ENCODE assay signal across 8 mouse cellular contexts in the genomic region with DNA sequence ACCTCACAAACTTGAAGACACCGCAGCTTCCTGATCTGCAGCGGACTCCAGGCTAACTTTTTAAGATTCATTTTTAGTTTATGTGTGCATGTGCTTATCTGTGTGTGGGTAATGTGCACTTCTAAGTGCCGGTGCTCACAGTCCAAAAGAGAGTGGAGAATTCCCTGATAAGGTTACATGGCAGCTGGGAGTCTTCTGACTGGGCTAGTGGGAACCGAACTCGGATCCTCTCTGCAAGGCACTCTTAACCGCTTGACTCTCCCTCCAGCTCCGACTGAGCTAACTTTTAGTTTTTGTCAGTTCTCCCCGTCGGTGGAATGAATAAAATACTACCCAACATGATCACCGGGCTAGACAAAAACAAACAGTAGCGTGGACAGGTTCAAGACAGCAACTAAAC. TPM values are rescaled to one million over a fixed set of nuclear protein-coding genes. Genes with fewer than 3 reads are reported as not detected.
DNase-seq lines count a peak whose midpoint lies in the region; ATAC-seq and TF ChIP-seq lines count a peak whose summit lies in the region.

No protein-coding gene starts in this region.

- no peaks in the 10 kb centered on the region for H3K9me3 ChIP-seq in kidney, postnatal 0 days (replicated peaks; ENCODE audit: low read length)
- H3K9me3 ChIP-seq in heart, embryonic 15.5 days (replicated peaks) = no peaks in the 10 kb centered on the region
- H3K9me3 ChIP-seq in liver, embryonic 12.5 days (replicated peaks) = no peaks in the 10 kb centered on the region
- no peaks in the 10 kb centered on the region for H3K9me3 ChIP-seq in stomach, embryonic 16.5 days (replicated peaks; ENCODE audit: control insufficient read depth, low read length)

- peak overlapping the region; percentile 84 for H3K4me3 ChIP-seq in kidney, postnatal 0 days (replicated peaks; ENCODE audit: low read depth, low read length)
- H3K4me3 ChIP-seq in bone marrow macrophage, adult 2 months (ENCODE audit: insufficient read depth, low read length) = peak overlapping the region; percentile 86
- H3K4me3 ChIP-seq in heart, embryonic 15.5 days = peak overlapping the region; percentile 98
- H3K4me3 ChIP-seq in liver, embryonic 12.5 days = peak overlapping the region; percentile 95
- H3K4me3 ChIP-seq in stomach, embryonic 16.5 days (replicated peaks; ENCODE audit: low read length) = peak overlapping the region; percentile 92

- WGBS in kidney, postnatal 0 days = 6% methylated on average over 11 of the region's 11 CpGs
- WGBS in heart, embryonic 15.5 days = 5% methylated on average over 11 of the region's 11 CpGs
- WGBS in liver, embryonic 12.5 days (ENCODE audit: insufficient replicate concordance) = 3% methylated on average over 11 of the region's 11 CpGs
- 5% methylated on average over 11 of the region's 11 CpGs for WGBS in stomach, embryonic 16.5 days

- no peak for TF ChIP-seq POLR2A in bone marrow macrophage, adult 2 months (IDR thresholded peaks at IDR 0.05; ENCODE audit: borderline replicate concordance, low read depth, low read length)

- peak overlapping the region; percentile 94 for H3K27ac ChIP-seq in kidney, postnatal 0 days
- peak overlapping the region; percentile 85 for H3K27ac ChIP-seq in bone marrow macrophage, adult 2 months (ENCODE audit: insufficient read depth, low read depth, low read length)
- peak overlapping the region; percentile 93 for H3K27ac ChIP-seq in heart, embryonic 15.5 days
- H3K27ac ChIP-seq in liver, embryonic 12.5 days = peak overlapping the region; percentile 87
- peak overlapping the region; percentile 93 for H3K27ac ChIP-seq in stomach, embryonic 16.5 days (ENCODE audit: low read length)

- H3K36me3 ChIP-seq in kidney, postnatal 0 days (ENCODE audit: insufficient read depth, low read length) = peaks cover 13% of the 10 kb centered on the region; the same call in 1 of the 2 replicates
- peaks cover 41% of the 10 kb centered on the region for H3K36me3 ChIP-seq in heart, embryonic 15.5 days
- peaks cover 47% of the 10 kb centered on the region for H3K36me3 ChIP-seq in liver, embryonic 12.5 days
- H3K36me3 ChIP-seq in stomach, embryonic 16.5 days (ENCODE audit: control insufficient read depth, insufficient read depth, low read length) = peaks cover 16% of the 10 kb centered on the region; the same call in 1 of the 2 replicates

- no peak for TF ChIP-seq CTCF in kidney, postnatal 0 days (IDR thresholded peaks at IDR 0.05; ENCODE audit: low read depth)
- TF ChIP-seq CTCF in bone marrow macrophage, adult 2 months (IDR thresholded peaks at IDR 0.05; ENCODE audit: low read depth, low read length) = no peak

- H3K9ac ChIP-seq in kidney, postnatal 0 days (ENCODE audit: low read depth, low read length) = peak overlapping the region; percentile 87
- peak overlapping the region; percentile 99 for H3K9ac ChIP-seq in heart, embryonic 15.5 days
- peak overlapping the region; percentile 96 for H3K9ac ChIP-seq in liver, embryonic 12.5 days
- peak overlapping the region; percentile 93 for H3K9ac ChIP-seq in stomach, embryonic 16.5 days (ENCODE audit: low read length)

- no peak for DNase-seq in kidney, postnatal 0 days (ENCODE audit: low spot score)
- DNase-seq in kidney, adult 9 months = no peak
- no peak for DNase-seq in ovary, postnatal 14 days (ENCODE audit: low spot score)

- H3K27me3 ChIP-seq in kidney, postnatal 0 days (ENCODE audit: insufficient read depth, low read length) = no peaks in the 10 kb centered on the region
- H3K27me3 ChIP-seq in heart, embryonic 15.5 days = no peaks in the 10 kb centered on the region
- no peaks in the 10 kb centered on the region for H3K27me3 ChIP-seq in liver, embryonic 12.5 days (replicated peaks)
- no peaks in the 10 kb centered on the region for H3K27me3 ChIP-seq in stomach, embryonic 16.5 days (ENCODE audit: control insufficient read depth, insufficient read depth, low read length)

- peaks cover 13% of the 10 kb centered on the region for H3K4me1 ChIP-seq in kidney, postnatal 0 days (replicated peaks; ENCODE audit: insufficient read depth, low read length)
- H3K4me1 ChIP-seq in bone marrow macrophage, adult 2 months (ENCODE audit: control insufficient read depth, insufficient read depth, low read length) = peaks cover 12% of the 10 kb centered on the region
- peaks cover 22% of the 10 kb centered on the region for H3K4me1 ChIP-seq in heart, embryonic 15.5 days (replicated peaks)
- H3K4me1 ChIP-seq in liver, embryonic 12.5 days = peaks cover 33% of the 10 kb centered on the region
- H3K4me1 ChIP-seq in stomach, embryonic 16.5 days (ENCODE audit: control insufficient read depth, insufficient read depth, low read length) = peaks cover 21% of the 10 kb centered on the region

- H3K4me2 ChIP-seq in kidney, postnatal 0 days (ENCODE audit: low read length) = peak overlapping the region; percentile 64
- H3K4me2 ChIP-seq in heart, embryonic 15.5 days = peak overlapping the region; percentile 69
- H3K4me2 ChIP-seq in liver, embryonic 12.5 days = peak overlapping the region; percentile 87
- H3K4me2 ChIP-seq in stomach, embryonic 16.5 days (ENCODE audit: low read depth, low read length) = peak overlapping the region; percentile 92

- ATAC-seq in kidney, postnatal 0 days (replicated peaks; ENCODE audit: low FRiP score, low read depth) = no peak
- ATAC-seq in heart, embryonic 15.5 days (replicated peaks; ENCODE audit: insufficient number of reproducible peaks, insufficient read depth, low FRiP score, low read depth) = no peak
- ATAC-seq in liver, embryonic 12.5 days = no peak
- ATAC-seq in stomach, embryonic 16.5 days (ENCODE audit: insufficient read depth, low FRiP score) = no peak
- ATAC-seq in inflammation-experienced regulatory T-cells, adult 6 months = no peak

RNA-seq across cellular contexts. Expression of gene Eef1b2, which starts 0.8 kb away (rescaled TPM):
- polyA plus RNA-seq in kidney, postnatal 0 days (2015; fragmentation: Nextera tagmentation; extraction: Ambion mirVana) = 545 and 580 TPM in 2 replicates
- polyA plus RNA-seq in bone marrow macrophage, adult 2 months (2012; ENCODE audit: insufficient read depth, insufficient read length, missing spikeins) = 949 and 998 TPM in 2 replicates
- polyA plus RNA-seq in heart, embryonic 15.5 days (2015; fragmentation: Nextera tagmentation; extraction: Ambion mirVana) = 249 and 320 TPM in 2 replicates
- polyA plus RNA-seq in liver, embryonic 12.5 days (2016; fragmentation: Nextera tagmentation; extraction: Ambion mirVana) = 388 and 395 TPM in 2 replicates
- polyA plus RNA-seq in stomach, embryonic 16.5 days (2015; fragmentation: Nextera tagmentation; extraction: Ambion mirVana) = 464 and 508 TPM in 2 replicates
- polyA plus RNA-seq in inflammation-experienced regulatory T-cells, adult 6 months (2017; shearing (Covaris generic)) = 1,000 to 10,000 TPM in 2 of 3 experiments, 100 to 1,000 TPM in 1; 826 to 1,123 (median 1,047) TPM

RNA-seq across cellular contexts. Expression of gene Ndufs1, which starts 0.8 kb away (rescaled TPM):
- 178 and 181 TPM in 2 replicates for polyA plus RNA-seq in kidney, postnatal 0 days (2015; fragmentation: Nextera tagmentation; extraction: Ambion mirVana)
- 74.1 and 82.9 TPM in 2 replicates for polyA plus RNA-seq in bone marrow macrophage, adult 2 months (2012; ENCODE audit: insufficient read depth, insufficient read length, missing spikeins)
- 344 and 378 TPM in 2 replicates for polyA plus RNA-seq in heart, embryonic 15.5 days (2015; fragmentation: Nextera tagmentation; extraction: Ambion mirVana)
- 133 and 137 TPM in 2 replicates for polyA plus RNA-seq in liver, embryonic 12.5 days (2016; fragmentation: Nextera tagmentation; extraction: Ambion mirVana)
- polyA plus RNA-seq in stomach, embryonic 16.5 days (2015; fragmentation: Nextera tagmentation; extraction: Ambion mirVana) = 132 and 137 TPM in 2 replicates
- polyA plus RNA-seq in inflammation-experienced regulatory T-cells, adult 6 months (2017; shearing (Covaris generic)) = 100 to 1,000 TPM; 101 to 116 (median 108) TPM

RNA-seq across cellular contexts. Expression of gene Gpr1, which starts 38.5 kb away (rescaled TPM):
- 0.15 and 0.17 TPM in 2 replicates for polyA plus RNA-seq in kidney, postnatal 0 days (2015; fragmentation: Nextera tagmentation; extraction: Ambion mirVana)
- not detected in 2 replicates for polyA plus RNA-seq in bone marrow macrophage, adult 2 months (2012; ENCODE audit: insufficient read depth, insufficient read length, missing spikeins)
- 0.11 and 0.14 TPM in 2 replicates for polyA plus RNA-seq in heart, embryonic 15.5 days (2015; fragmentation: Nextera tagmentation; extraction: Ambion mirVana)
- polyA plus RNA-seq in liver, embryonic 12.5 days (2016; fragmentation: Nextera tagmentation; extraction: Ambion mirVana) = 0.08 TPM in 1 of 2 replicates, not detected in the other
- polyA plus RNA-seq in stomach, embryonic 16.5 days (2015; fragmentation: Nextera tagmentation; extraction: Ambion mirVana) = 0.11 and 0.26 TPM in 2 replicates
- not detected for polyA plus RNA-seq in inflammation-experienced regulatory T-cells, adult 6 months (2017; shearing (Covaris generic))
